Mouse (Mus musculus) skeletal muscle tissue, postnatal 0 days (tissue): ENCODE data around the gene Pdk2. TPM values are rescaled to one million over a fixed set of nuclear protein-coding genes. Genes with fewer than 3 reads are reported as not detected.

Source experiments
- polyA plus RNA-seq: library from polyadenylated mRNA; unstranded; fragments of >200 nt; fragmentation: Nextera tagmentation; extraction: Ambion mirVana; gene quantifications from 2 replicates; pipeline ENCODE4 v1.2.1, GENCODE M21; 2015

Pdk2 gene
- 210 and 241 TPM in 2 replicates for polyA plus RNA-seq

GRCm38 (mm10) chr11:95041139-95041609 lies at the start of gene Pdk2:
Gene Pdk2, minus strand, starts transcription at chr11:95041354.

GRCm38 (mm10) chr11:95076536-95077111 lies 35.5 kb upstream of the Pdk2 start, which contains the start of gene Itga3:
Gene Itga3, minus strand, starts transcription at chr11:95076801.

GRCm38 (mm10) chr11:95009629-95010014 lies 31.5 kb downstream of the Pdk2 start, which contains the start of gene Samd14:
Gene Samd14, plus strand, starts transcription at chr11:95009879.

GRCm38 (mm10) chr11:94990749-94991577 lies 50.2 kb downstream of the Pdk2 start, which contains the start of gene Ppp1r9b:
Gene Ppp1r9b, plus strand, starts transcription at chr11:94991035.

Other genes starting within 250 kb of the Pdk2 start
- gene Col1a1, start 105.1 kb downstream of the Pdk2 start, polyA plus RNA-seq = 1,518 and 2,228 TPM in 2 replicates
- 0.46 TPM in 1 of 2 replicates, not detected in the other for gene Hils1, start 73.8 kb downstream of the Pdk2 start, polyA plus RNA-seq
- 138 and 183 TPM in 2 replicates for gene Sgca, start 65.0 kb downstream of the Pdk2 start, polyA plus RNA-seq
- gene Ppp1r9b, start 50.3 kb downstream of the Pdk2 start, polyA plus RNA-seq = 3.9 and 5.8 TPM in 2 replicates
- gene Samd14, start 31.5 kb downstream of the Pdk2 start, polyA plus RNA-seq = 5.7 and 6.2 TPM in 2 replicates
- 0.95 and 1.1 TPM in 2 replicates for gene Itga3, start 35.4 kb upstream of the Pdk2 start, polyA plus RNA-seq
- gene Dlx3, start 78.8 kb upstream of the Pdk2 start, polyA plus RNA-seq = 0.64 and 1.00 TPM in 2 replicates
- gene Dlx4, start 104.9 kb upstream of the Pdk2 start, polyA plus RNA-seq = 0.09 and 0.13 TPM in 2 replicates
- 0.35 TPM in 1 of 2 replicates, not detected in the other for gene Tac4, start 220.2 kb upstream of the Pdk2 start, polyA plus RNA-seq